Mouse (Mus musculus): ENCODE measurements at regions not wholly inside any gene's neighbourhood (a gene's known extent, or its start where the extent isn't known, plus 50 kb on each side); places are given as distances from the start of the nearest gene placed in this dataset.

DNA sequence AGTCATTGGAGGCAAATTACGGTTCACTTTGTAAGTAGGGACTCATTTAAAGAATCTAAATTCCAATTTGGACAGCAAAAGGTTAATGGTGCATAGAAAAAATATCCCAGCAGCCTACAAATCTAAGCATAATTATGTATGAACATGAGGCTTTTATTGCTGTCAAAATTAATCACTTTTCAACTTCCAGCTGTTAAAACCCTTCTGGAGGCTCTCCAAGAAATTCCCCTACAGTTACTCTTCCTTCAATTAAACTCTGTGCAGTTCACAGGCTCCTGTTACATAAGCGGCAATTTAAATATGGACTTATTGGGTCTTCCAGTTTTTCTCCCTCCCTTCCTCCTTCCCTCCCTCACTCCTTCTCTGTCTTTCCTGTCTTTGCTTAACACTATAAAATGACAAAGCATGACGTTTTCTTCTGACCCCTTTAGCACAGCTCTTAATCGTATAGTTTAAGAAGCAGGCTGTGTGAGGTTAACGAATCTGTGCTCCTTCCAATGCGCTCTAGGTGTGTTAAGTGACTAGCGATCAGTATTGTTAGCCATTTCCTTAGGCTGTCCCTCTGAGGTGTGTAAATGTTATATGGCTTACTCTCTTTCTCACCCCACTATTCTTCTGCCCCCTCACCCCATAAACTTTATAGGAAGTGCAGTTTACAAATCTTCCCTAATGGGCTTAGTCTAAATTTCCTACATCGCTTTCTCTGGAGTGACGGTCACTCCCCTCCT is 247.0 kb downstream of the Enc1 start:
- TF ChIP-seq POLR2A (IDR thresholded peaks at IDR 0.05; ENCODE audit: low read depth, low read length): no peak
- no peak for TF ChIP-seq CTCF (IDR thresholded peaks at IDR 0.05; ENCODE audit: borderline replicate concordance, insufficient read depth, low read length)
